Mouse (Mus musculus) cerebellum, postnatal 25 days (tissue): ENCODE measurements around the gene Add3.
A peak's percentile ranks its signal among the peaks of the same experiment; 100 is the strongest.

Experiments used
- DNase-seq, 2 experiments: peaks; one replicate each; pipeline ENCODE4 v3.0.0; 2021; ENCODE audit warnings: mixed read lengths in 2 of 2

The Add3 gene

DNA sequence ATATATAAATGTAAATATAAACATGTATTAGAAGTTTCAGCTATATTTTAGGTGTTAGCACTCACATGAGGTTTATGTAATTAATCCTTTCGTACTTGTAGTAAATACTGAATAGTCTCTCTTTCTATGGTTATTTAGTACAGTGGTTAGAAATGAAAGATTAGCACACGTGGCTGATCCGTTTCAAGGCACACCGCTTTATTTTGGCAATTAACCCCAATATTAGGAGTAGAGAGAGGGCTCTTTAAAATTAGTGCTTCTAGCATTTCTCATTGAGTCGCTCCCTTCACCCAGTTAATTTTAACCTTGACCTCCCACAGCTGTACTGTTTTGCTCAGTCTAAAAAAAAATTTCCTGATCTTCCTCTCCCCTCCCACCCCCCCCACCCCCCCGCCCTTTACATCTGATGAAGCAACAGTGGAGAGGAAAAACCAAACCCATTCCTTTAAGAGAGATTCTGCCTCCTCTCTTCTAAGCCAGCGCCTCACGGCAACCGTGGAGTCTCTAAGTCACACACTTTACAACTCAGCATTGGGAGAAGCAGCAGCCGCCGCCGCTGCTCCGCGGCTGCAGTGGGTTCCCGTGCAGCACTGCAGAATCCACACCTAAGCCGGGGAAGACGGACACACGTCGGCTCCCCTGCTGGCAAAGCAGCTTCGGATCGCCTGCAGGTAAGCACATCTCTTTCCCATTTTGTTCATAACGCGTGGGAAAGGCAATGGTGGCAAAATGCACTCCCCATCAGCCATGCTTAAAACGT, at the start of gene Add3:
Add3 (plus strand) TSS at position 400 of the 760 bp plus-strand sequence.
- DNase-seq, result peak; percentile 75 to 81

DNA sequence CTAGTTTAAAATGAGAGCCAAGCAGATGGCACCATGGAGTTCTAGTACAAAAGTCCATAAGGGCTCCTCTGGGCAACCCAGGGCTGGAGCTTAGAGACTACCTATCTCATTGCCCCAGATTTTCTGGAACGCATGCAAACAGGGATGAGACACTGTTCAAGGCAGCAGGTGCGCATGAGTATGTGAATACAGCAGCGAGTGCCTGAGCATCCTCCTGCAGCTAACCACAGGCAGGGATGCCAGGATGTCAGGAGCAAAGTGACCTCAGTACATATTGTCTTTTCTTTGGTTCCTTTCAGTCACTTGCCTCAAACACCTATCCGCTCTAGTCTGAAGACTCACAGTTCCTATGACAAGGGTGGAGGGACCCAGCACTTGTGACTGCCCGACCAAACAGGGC, 49.6 kb upstream of the Add3 start:
- DNase-seq, result peak in 1 of 2 experiments; percentile 39

DNA sequence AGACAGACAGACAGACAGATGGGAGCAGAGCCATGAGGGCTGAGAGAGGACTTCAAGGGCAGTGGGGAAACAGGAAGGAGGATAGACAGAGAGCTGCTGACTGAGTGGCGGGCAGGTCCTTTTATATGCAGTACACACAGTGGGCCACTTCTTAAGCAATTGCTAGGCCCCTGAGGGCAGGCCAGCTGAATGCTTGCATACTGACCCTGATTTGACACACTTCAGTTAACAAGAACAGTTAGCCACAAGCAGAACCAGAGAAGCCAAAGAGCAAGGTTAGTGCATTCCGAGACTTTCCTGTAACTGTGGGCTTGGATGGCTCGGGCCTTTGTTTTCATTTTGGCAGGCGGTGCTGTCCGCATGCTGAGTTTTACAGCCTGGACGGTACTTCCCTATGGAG, 48.0 kb upstream of the Add3 start:
- no peak for DNase-seq

- DNase-seq, result no peak
Observed at GRCm38 (mm10) chr19:53093294-53093693, 46.9 kb upstream of the Add3 start.

DNA sequence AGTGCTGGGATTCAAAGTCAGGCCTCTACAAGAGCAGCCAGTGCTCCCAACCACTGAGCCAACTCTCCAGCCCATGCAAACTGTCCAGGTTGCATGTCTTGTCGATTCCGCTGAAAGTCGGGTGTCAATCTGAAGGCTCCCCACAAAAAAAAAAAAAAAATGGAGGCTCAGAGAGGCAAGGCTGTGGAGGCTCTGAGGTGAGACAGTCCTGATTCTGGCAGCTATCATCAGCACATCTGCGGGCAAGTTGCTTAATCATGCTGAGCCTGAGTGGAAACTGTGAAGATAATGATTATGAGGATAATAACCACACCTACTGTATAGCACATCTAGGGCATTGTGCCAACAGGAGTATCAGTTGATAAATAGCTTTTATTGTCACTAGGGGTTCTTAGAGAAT, 45.6 kb upstream of the Add3 start:
- DNase-seq, result no peak

DNA sequence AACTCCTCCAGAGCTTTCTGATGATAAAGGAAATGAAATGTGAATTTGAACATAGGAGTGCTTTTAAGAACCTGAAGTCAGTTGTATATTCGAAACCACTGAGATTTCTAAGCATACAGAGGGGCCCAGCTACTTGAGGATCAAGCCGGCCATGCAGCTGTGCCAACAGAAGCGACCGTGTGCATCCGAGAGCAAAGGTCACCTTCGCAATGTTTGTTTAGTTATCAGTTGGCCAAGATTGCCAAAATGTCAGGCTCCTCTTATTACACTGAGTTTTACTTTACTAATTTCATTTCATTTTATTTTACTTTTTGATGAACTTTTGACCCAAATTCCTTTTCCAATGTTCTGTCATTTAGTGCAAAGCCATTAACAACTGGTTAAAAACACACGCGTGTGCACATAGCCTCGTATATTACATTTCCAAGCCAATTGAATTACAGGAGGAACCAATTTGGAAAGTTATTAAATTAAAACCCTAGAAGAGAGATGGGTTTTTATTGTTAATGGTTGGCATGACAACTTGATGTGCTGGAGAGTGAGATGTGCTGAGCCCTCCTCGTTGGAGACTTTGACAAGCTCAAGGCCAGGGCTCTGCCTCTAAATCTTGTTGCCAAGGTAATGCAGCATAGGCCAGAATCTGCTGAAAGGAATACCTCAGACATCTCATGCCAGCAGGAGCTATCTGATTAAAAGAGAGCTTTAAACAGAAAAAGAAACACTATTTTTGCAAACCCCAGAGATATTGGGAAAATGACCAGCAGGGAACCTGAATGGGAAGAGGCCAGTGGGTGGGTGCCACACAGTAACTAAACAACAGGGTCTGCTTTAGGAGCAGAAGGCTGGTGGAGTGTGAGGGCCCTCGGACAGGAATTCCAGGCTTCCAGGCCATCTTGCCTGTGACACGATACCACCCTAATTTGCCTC, 38.6 kb upstream of the Add3 start:
- DNase-seq, result no peak

GRCm38 (mm10) chr19:53105374-53106090, 34.7 kb upstream of the Add3 start:
- peak in 1 of 2 experiments; percentile 33 for DNase-seq

DNA sequence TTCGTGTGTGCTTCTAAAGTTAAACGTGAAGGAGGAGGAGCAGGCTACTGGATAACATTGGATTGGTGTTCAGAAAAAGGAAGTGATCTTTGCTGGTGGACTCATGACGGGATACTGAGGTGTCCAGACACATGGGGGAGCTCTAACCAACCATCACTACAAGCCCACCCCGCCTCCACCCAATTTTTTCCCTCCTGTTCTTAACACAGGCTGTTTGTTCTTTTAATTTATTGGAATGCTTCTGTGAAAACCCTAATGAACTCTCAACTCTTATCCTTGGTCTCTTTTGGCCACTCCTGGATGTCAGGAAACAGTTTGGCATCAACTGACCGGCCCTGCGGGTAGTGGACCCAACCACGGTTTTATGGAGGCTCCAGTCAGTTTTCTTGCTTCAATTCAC, 33.3 kb upstream of the Add3 start:
- no peak for DNase-seq

- no peak for DNase-seq
Observed at GRCm38 (mm10) chr19:53107361-53108247, 32.6 kb upstream of the Add3 start.

DNA sequence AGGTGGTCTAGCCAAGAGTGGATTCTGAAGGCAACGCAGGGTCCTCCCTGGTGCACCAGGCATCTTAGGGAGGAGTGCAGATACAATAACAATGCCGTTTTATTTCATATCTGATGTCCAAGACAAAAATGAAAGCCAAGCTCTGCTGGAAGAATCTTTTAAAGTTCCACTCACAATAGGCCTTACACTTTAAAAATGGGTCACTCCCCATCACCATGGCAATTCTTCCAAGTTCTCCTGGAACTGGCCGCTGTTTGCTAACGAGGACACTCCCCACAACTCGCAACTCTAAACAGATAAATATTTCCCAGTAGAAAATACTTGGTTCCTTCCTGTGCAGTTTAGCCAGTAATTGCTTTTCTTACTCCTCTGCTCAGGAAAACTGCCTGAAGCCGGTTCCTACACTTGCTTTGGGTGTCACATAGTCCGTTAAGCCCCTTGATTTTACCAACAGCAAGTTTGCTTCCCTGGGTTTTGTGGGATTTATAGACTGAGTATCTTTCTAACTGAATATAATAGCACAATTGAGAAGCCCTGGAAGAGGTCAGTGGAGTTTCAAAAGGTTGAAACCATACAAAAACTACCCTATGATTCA, 28.1 kb upstream of the Add3 start:
- no peak for DNase-seq

- no peak for DNase-seq
Observed at GRCm38 (mm10) chr19:53119255-53119795, 20.9 kb upstream of the Add3 start.

GRCm38 (mm10) chr19:53120483-53120882, 19.8 kb upstream of the Add3 start:
- DNase-seq, result no peak

GRCm38 (mm10) chr19:53122641-53123241, 17.5 kb upstream of the Add3 start:
- DNase-seq, result no peak

DNA sequence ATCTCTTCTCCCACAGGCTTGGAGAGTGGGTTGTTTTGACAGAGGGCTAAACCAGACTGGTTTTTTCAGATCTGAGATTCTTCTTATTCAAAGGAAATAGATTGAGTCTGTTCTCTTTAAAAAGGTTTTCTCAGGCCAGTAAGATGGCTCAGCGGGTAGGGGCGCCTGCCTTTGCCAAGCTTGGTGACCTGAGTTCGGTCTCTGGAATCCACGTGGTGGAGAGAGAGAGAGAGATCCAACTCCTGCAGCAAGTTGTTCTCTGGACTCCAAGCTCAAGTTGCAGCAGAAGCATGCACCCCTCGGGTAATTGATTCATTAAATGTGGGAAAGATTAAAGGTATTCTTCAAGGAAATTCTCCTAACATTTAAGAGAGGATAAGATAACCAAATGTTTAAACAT, 16.9 kb upstream of the Add3 start:
- DNase-seq, result no peak

DNA sequence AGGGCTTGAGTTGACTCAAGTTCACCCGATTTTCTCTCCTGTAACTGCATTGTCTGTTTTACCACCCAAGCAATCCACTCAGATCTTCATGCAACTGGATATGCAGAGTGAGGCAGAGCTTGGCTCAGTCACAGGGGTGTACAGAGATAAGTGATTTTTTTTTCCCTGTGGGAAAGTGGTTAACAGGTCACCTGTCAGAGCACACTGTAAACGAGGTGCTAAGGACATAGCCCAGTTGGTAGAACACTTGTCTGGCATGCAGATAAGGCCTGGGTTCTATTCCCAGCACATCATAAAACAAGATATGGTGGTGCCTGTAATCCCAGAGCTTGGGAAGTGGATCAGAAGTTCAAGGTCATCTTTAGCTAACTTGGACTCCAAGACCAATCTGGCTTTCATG, 14.6 kb upstream of the Add3 start:
- no peak for DNase-seq

- no peak for DNase-seq
Observed at GRCm38 (mm10) chr19:53126546-53126945, 13.7 kb upstream of the Add3 start.

DNA sequence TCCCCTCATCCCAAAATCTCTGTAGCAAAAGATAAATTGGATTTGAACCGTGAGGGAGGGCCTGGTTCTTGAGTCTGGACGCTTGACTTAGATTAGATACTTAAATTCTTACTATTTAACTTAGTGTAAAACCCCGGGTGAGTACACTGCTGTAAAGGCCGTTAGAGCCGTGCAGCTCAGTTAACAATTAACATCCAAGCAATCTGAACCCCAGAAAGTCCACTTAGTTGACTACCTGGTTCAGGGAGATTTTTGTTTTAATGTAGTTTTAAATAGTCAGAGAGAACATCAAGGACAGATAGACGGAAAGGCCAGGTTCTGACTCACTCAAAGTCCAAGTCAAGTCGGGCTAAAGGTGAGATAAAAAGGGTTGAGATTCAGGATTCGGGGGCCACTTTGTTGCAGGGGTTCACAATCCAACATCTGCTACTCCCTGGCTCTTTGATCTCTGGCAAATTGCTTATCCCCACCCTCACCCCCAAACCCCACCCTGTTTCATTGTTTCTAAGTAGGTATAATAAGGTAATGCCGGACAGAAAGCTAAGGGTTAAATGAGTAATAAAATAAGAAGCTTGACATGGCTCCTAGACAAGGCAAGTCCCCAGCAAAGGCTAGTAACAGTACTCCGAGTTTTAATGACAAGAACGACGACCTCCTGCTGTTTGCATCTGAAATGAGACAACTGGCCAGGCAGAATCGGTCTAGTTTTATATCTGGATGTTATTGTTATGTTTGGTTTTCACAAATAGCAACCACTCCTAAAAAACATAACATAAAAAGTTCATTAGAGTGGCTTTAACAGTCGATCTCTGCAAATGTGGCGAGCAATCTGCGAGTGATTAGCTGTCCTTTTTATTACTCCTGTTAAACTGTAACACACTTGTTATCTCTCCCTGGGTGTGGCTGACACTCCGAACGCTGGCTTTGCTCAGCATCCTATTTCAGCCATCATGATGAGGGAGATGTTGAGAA, 12.6 kb upstream of the Add3 start:
- DNase-seq, result no peak

DNA sequence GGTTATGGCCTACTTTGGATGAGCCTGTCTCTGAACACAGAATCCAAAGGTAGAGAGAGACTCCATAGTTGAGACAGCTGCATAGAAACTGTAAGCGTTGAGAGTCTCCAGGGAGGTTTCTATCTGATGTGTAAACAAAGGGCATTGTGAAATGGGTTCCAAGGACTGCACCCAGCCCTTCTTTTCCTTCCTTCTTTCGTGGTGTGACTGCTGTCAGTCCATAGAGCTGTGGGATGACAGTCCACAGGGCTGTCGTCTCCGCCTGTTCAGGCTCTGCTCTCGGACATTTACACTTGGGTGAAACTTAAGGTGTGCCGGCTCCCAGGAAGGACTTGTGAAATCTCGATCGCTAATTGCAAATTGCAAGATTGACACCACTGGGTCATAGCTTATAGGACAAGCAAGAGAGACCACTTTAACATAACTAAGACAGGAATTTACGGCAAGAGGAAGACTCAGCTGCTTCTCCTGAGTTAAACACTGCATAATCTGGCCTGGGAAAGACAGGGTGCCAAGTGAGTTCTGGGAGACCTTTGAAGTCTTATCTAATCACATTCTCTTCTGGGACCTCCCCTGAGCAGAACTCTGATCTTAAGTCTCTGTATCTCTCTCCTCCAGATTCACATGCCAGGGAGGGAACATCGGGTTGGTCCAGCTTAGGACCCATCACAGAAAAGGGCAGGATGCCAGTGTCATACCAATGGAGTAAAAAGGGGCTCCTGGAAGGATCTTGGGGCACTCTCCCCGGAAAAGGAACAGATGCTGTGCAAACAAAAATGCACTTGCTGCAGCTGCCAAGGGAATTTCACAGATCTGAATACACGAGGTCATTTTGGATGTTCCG, 11.5 kb upstream of the Add3 start:
- no peak for DNase-seq
